Mouse (Mus musculus): ENCODE results near the gene Zc3h4. TPM values are rescaled to one million over a fixed set of nuclear protein-coding genes. Genes with fewer than 3 reads are reported as not detected.
"Not testable (repeated sequence)": the region's sequence is repeated elsewhere in the genome, so short reads cannot be mapped to it uniquely, and the experiment has no call there.

Zc3h4 gene
- polyA plus RNA-seq, 1 experiment from 2014 or later: 7.9 TPM

- H3K4me3 ChIP-seq: no peak overlapping the region
- 95% methylated on average over 1 of the region's 1 CpGs for WGBS
Observed at GRCm38 (mm10) chr7:16376505-16376904, 24.2 kb upstream of the Zc3h4 start.

GRCm38 (mm10) chr7:16387160-16388041 is 13.3 kb upstream of the Zc3h4 start, which contains the start of gene Sae1:
Gene Sae1, minus strand, starts transcription at chr7:16387806.
- under 1% methylated on average over 58 of the region's 58 CpGs for whole genome bisulfite sequencing
- ATAC-seq (replicated peaks; ENCODE audit: insufficient number of reproducible peaks, insufficient read depth, low FRiP score, low read depth): peak; percentile 94
- H3K9ac ChIP-seq: peak within 1 kb of the TSS; percentile 100

More at GRCm38 (mm10) chr7:16376505-16376904, 24.2 kb upstream of the Zc3h4 start:
- H3K4me1 ChIP-seq (replicated peaks): 0 out of 2 replicates have a peak, but pooled peaks cover 2% of the 10 kb centered on the region
- no peaks in the 10 kb centered on the region for H3K27me3 ChIP-seq
- ATAC-seq (replicated peaks; ENCODE audit: insufficient number of reproducible peaks, insufficient read depth, low FRiP score, low read depth): 0 out of 2 replicates have a peak, but pooled peaks have one; percentile 22
- peaks cover 56% of the 10 kb centered on the region for H3K36me3 ChIP-seq
- H3K9me3 ChIP-seq (replicated peaks): no peaks in the 10 kb centered on the region
- no peak overlapping the region for H3K27ac ChIP-seq
- H3K4me2 ChIP-seq: no peak overlapping the region
- H3K9ac ChIP-seq: no peak overlapping the region

GRCm38 (mm10) chr7:16389942-16390341 is 10.8 kb upstream of the Zc3h4 start:
- not testable (repeated sequence) for H3K36me3 ChIP-seq; H3K9ac ChIP-seq; H3K9me3 ChIP-seq (replicated peaks); H3K27ac ChIP-seq; ATAC-seq (replicated peaks; ENCODE audit: insufficient number of reproducible peaks, insufficient read depth, low FRiP score, low read depth); H3K4me3 ChIP-seq; H3K4me2 ChIP-seq; H3K27me3 ChIP-seq
- H3K4me1 ChIP-seq (replicated peaks): peaks cover 25% of the 10 kb centered on the region
- 72% methylated on average over 2 of the region's 2 CpGs for WGBS

More at GRCm38 (mm10) chr7:16387160-16388041, 13.3 kb upstream of the Zc3h4 start, which contains the start of gene Sae1:
- Histone ChIP-seq H3K4me2 (peak within 1 kb of the TSS; percentile 82), H3K4me3 (peak within 1 kb of the TSS; percentile 99), H3K27me3 (no peaks in the 10 kb centered on the region), H3K9me3 (replicated peaks) (no peaks in the 10 kb centered on the region), H3K36me3 (peaks cover 4% of the 10 kb centered on the region; the same call in 1 of the 2 replicates), H3K27ac (peak within 1 kb of the TSS; percentile 87), H3K4me1 (replicated peaks) (peaks cover 28% of the 10 kb centered on the region)

- WGBS: 43% methylated on average over 4 of the region's 4 CpGs
- H3K27me3 ChIP-seq: no peaks in the 10 kb centered on the region
- H3K4me1 ChIP-seq (replicated peaks): 0 out of 2 replicates have a peak, but pooled peaks cover 4% of the 10 kb centered on the region
- no peak overlapping the region for H3K27ac ChIP-seq
- H3K4me2 ChIP-seq: no peak overlapping the region
- H3K36me3 ChIP-seq: no peaks in the 10 kb centered on the region
- no peak for ATAC-seq (replicated peaks; ENCODE audit: insufficient number of reproducible peaks, insufficient read depth, low FRiP score, low read depth)
- no peak overlapping the region for H3K4me3 ChIP-seq
- H3K9ac ChIP-seq: no peak overlapping the region
- no peaks in the 10 kb centered on the region for H3K9me3 ChIP-seq (replicated peaks)
Observed at GRCm38 (mm10) chr7:16392923-16393322, 7.8 kb upstream of the Zc3h4 start.

GRCm38 (mm10) chr7:16395944-16396343 is 4.8 kb upstream of the Zc3h4 start:
- Histone ChIP-seq H3K9me3 (replicated peaks) (no peaks in the 10 kb centered on the region), H3K4me3 (no peak overlapping the region), H3K4me1 (replicated peaks) (peaks cover 8% of the 10 kb centered on the region), H3K36me3 (no peaks in the 10 kb centered on the region), H3K9ac (no peak overlapping the region), H3K4me2 (no peak overlapping the region), H3K27me3 (no peaks in the 10 kb centered on the region), H3K27ac (no peak overlapping the region)
- WGBS: 0% methylated on average over 2 of the region's 2 CpGs
- no peak for ATAC-seq (replicated peaks; ENCODE audit: insufficient number of reproducible peaks, insufficient read depth, low FRiP score, low read depth)

GRCm38 (mm10) chr7:16397465-16397864 is 3.2 kb upstream of the Zc3h4 start:
- no peak overlapping the region for H3K4me2 ChIP-seq
- H3K27me3 ChIP-seq: no peaks in the 10 kb centered on the region
- no peak overlapping the region for H3K27ac ChIP-seq
- 72% methylated on average over 4 of the region's 4 CpGs for WGBS
- no peaks in the 10 kb centered on the region for H3K9me3 ChIP-seq (replicated peaks)
- no peak for ATAC-seq (replicated peaks; ENCODE audit: insufficient number of reproducible peaks, insufficient read depth, low FRiP score, low read depth)
- no peak overlapping the region for H3K9ac ChIP-seq
- no peak overlapping the region for H3K4me3 ChIP-seq
- H3K4me1 ChIP-seq (replicated peaks): peaks cover 8% of the 10 kb centered on the region
- no peaks in the 10 kb centered on the region for H3K36me3 ChIP-seq

GRCm38 (mm10) chr7:16398387-16399050 is 2.2 kb upstream of the Zc3h4 start:
- 40% methylated on average over 3 of the region's 3 CpGs for WGBS
- Histone ChIP-seq H3K9me3 (replicated peaks) (no peaks in the 10 kb centered on the region), H3K4me3 (peak overlapping the region; percentile 94), H3K36me3 (no peaks in the 10 kb centered on the region), H3K4me2 (peak overlapping the region; percentile 74), H3K27me3 (no peaks in the 10 kb centered on the region), H3K9ac (peak overlapping the region; percentile 100), H3K4me1 (replicated peaks) (peaks cover 14% of the 10 kb centered on the region), H3K27ac (peak overlapping the region; percentile 100)
- ATAC-seq (replicated peaks; ENCODE audit: insufficient number of reproducible peaks, insufficient read depth, low FRiP score, low read depth): no peak

GRCm38 (mm10) chr7:16399098-16399819 is 1.5 kb upstream of the Zc3h4 start:
- Histone ChIP-seq H3K9me3 (replicated peaks) (no peaks in the 10 kb centered on the region), H3K4me3 (peak overlapping the region; percentile 94), H3K27ac (peak overlapping the region; percentile 100), H3K9ac (peak overlapping the region; percentile 100), H3K36me3 (no peaks in the 10 kb centered on the region), H3K4me2 (peak overlapping the region; percentile 74), H3K27me3 (no peaks in the 10 kb centered on the region), H3K4me1 (replicated peaks) (peaks cover 18% of the 10 kb centered on the region)
- WGBS: under 1% methylated on average over 31 of the region's 31 CpGs
- ATAC-seq (replicated peaks; ENCODE audit: insufficient number of reproducible peaks, insufficient read depth, low FRiP score, low read depth): peak; percentile 69

- WGBS: under 1% methylated on average over 77 of the region's 77 CpGs
Observed at GRCm38 (mm10) chr7:16399820-16400688, 656 bp upstream of the Zc3h4 start.

GRCm38 (mm10) chr7:16401991-16402431 is 1.3 kb downstream of the Zc3h4 start:
- Histone ChIP-seq H3K9me3 (replicated peaks) (no peaks in the 10 kb centered on the region), H3K4me3 (peak overlapping the region; percentile 94), H3K27ac (peak overlapping the region; percentile 100), H3K36me3 (no peaks in the 10 kb centered on the region), H3K27me3 (no peaks in the 10 kb centered on the region), H3K4me2 (peak overlapping the region; percentile 74), H3K9ac (peak overlapping the region; percentile 100), H3K4me1 (replicated peaks) (peaks cover 43% of the 10 kb centered on the region)
- WGBS: 0% methylated on average over 17 of the region's 17 CpGs
- no peak for ATAC-seq (replicated peaks; ENCODE audit: insufficient number of reproducible peaks, insufficient read depth, low FRiP score, low read depth)

More at GRCm38 (mm10) chr7:16399820-16400688, 656 bp upstream of the Zc3h4 start:
- Histone ChIP-seq H3K4me1 (replicated peaks) (peaks cover 25% of the 10 kb centered on the region), H3K27ac (peak overlapping the region; percentile 100), H3K4me2 (peak overlapping the region; percentile 74), H3K9ac (peak overlapping the region; percentile 100), H3K27me3 (no peaks in the 10 kb centered on the region), H3K9me3 (replicated peaks) (no peaks in the 10 kb centered on the region), H3K4me3 (peak overlapping the region; percentile 94), H3K36me3 (no peaks in the 10 kb centered on the region)
- ATAC-seq (replicated peaks; ENCODE audit: insufficient number of reproducible peaks, insufficient read depth, low FRiP score, low read depth): peak; percentile 89

All from heart, embryonic 15.5 days (tissue).